In the genomic region with DNA sequence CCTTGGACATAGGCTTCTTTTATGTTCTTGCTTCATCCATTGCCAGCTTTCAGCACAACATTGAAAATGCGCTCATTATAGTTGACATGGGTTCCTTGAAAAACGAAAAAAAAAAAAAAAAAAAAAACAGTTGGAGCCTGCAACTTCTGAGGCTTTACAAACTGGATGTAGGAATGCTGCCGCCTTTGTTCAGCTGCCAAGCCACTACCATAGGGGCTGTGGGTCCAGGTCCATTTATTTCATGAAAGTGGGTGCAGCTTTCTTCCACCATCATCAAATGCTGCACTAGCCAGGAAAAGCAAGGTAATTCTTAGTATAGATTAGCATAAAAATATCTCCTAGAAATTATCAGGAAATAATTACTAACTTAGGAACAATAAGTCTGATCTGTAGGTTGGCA, we compare ENCODE assay signal across 15 mouse cellular contexts.
"Had no signal": no experiment of that assay in that cellular context is flagged by ENCODE, and none has a peak within 500 bp of the region (broad histone marks: within the 10 kb centered on the region; RNA-seq: fewer than 3 reads in every experiment).

No protein-coding gene starts in this region.

- H3K27ac ChIP-seq: intestine, embryonic 15.5 days; liver, embryonic 14.5 days; midbrain, embryonic 10.5 days; neural tube, embryonic 12.5 days; stomach, postnatal 0 days had no signal

- H3K4me2 ChIP-seq: intestine, embryonic 15.5 days; neural tube, embryonic 12.5 days had no signal

- H3K4me3 ChIP-seq: intestine, embryonic 15.5 days; midbrain, embryonic 10.5 days; neural tube, embryonic 12.5 days had no signal

- H3K9ac ChIP-seq: intestine, embryonic 15.5 days; liver, embryonic 14.5 days; neural tube, embryonic 12.5 days had no signal

- ATAC-seq: intestine, embryonic 15.5 days had no signal

- H3K4me1 ChIP-seq: intestine, embryonic 15.5 days had no signal

- H3K9me3 ChIP-seq: intestine, embryonic 15.5 days; midbrain, embryonic 10.5 days; neural tube, embryonic 12.5 days had no signal

- DNase-seq: kidney, adult 18-20 months; kidney, postnatal 14 days; layer of hippocampus, adult 9-11 months; left cerebral cortex, postnatal 4 days; lung, adult 18-20 months; lung, postnatal 10 days; lung, postnatal 4 days; midbrain, embryonic 14.5 days; thymus, adult 2 months; thymus, postnatal 36 days had no signal

- H3K27me3 ChIP-seq: intestine, embryonic 15.5 days; neural tube, embryonic 12.5 days had no signal
